Mouse (Mus musculus): Measurements from ENCODE around the gene Olfr1413.

DNA sequence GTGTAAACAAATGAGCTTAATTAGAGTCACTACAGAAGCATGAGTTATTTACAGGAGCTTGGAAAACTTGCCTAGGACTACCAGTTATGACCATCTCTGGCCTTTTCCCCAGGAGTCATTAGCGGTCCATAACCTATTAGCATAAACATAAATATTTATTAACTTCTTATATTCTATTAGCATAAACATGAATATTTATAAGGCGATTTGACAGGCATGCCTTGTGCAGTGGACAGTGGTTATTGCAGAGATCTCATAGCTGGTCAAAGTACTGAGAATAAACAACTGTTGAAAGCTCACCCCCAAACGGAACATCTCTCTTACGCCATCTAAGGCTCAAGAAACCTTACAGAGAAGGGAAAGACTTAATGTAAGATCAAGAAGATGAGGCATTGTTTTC, 42.1 kb downstream of the Olfr1413 start:
- TF ChIP-seq CTCF (IDR thresholded peaks at IDR 0.05; ENCODE audit: insufficient read depth, low read length), result no peak
- TF ChIP-seq POLR2A (IDR thresholded peaks at IDR 0.05; ENCODE audit: borderline replicate concordance, extremely low read depth, low read depth, low read length), result no peak
